Mouse (Mus musculus) urinary bladder, postnatal 25 days (tissue): Measurements from ENCODE around the gene Rpap3.

Source experiments
- DNase-seq: peaks from one replicate; pipeline ENCODE4 v3.0.0; 2022; ENCODE audit warnings: low spot score

The Rpap3 gene

GRCm38 (mm10) chr15:97646426-97646825, 59.2 kb downstream of the Rpap3 start:
- no peak for DNase-seq

- no peak for DNase-seq
Measured at GRCm38 (mm10) chr15:97643986-97644385, 61.6 kb downstream of the Rpap3 start.
